Mouse (Mus musculus) heart, embryonic 13.5 days (tissue): ENCODE results near the gene Tnfsf11. TPM values are rescaled to one million over a fixed set of nuclear protein-coding genes. Genes with fewer than 3 reads are reported as not detected.

Experiments
- ATAC-seq: fragments of 200-750 bp; cut with Nextera tagmentation; 2 replicates; pipeline ENCODE4 v1.8.0; 2017; ENCODE audit warnings: moderate TSS enrichment; ENCODE audit not compliant: insufficient number of reproducible peaks, low FRiP score, low TSS enrichment; ENCODE audit errors: extremely low read depth
- H3K27ac ChIP-seq: fragments of 300-500 bp; sonication (generic); replicated peaks from 2 replicates; pipeline ENCODE4 v1.5.1; 2015; ENCODE audit warnings: moderate library complexity, mild to moderate bottlenecking, inconsistent platforms
- H3K27me3 ChIP-seq: fragments of 300-500 bp; sonication (generic); replicated peaks from 2 replicates; pipeline ENCODE4 v1.6.1; 2015; ENCODE audit warnings: mild to moderate bottlenecking, inconsistent platforms
- H3K36me3 ChIP-seq: fragments of 300-500 bp; sonication (generic); 2 replicates; pipeline ENCODE4 v1.6.1; 2015; ENCODE audit warnings: mild to moderate bottlenecking, inconsistent platforms
- H3K4me1 ChIP-seq: fragments of 300-500 bp; sonication (generic); 2 replicates; pipeline ENCODE4 v1.6.1; 2015; ENCODE audit warnings: inconsistent platforms
- H3K4me2 ChIP-seq: fragments of 300-500 bp; sonication (generic); 2 replicates; pipeline ENCODE4 v1.6.1; 2015; ENCODE audit warnings: inconsistent platforms, mild to moderate bottlenecking, moderate library complexity
- H3K4me3 ChIP-seq: fragments of 300-500 bp; sonication (generic); 2 replicates; pipeline ENCODE4 v1.5.1; 2015; ENCODE audit warnings: moderate library complexity, mild to moderate bottlenecking, inconsistent platforms
- H3K9ac ChIP-seq: fragments of 300-500 bp; sonication (generic); 2 replicates; pipeline ENCODE4 v1.6.1; 2015; ENCODE audit warnings: inconsistent platforms, mild to moderate bottlenecking, moderate library complexity
- H3K9me3 ChIP-seq: fragments of 300-500 bp; sonication (generic); 2 replicates; pipeline ENCODE4 v1.6.1; 2016; ENCODE audit warnings: inconsistent platforms
- WGBS: fragments of 180-500 bp; shearing (Covaris S2); methylation state at CpG from one replicate; pipeline ENCODE4 v1.1.7; 2015; ENCODE audit warnings: mixed read lengths; 5-methylcytosine and 5-hydroxymethylcytosine counted together
- polyA plus RNA-seq: library from polyadenylated mRNA; unstranded; fragments of >200 nt; fragmentation: Nextera tagmentation; extraction: Ambion mirVana; gene quantifications from 2 replicates; pipeline ENCODE4 v1.2.1, GENCODE M21; 2015

The Tnfsf11 gene
- polyA plus RNA-seq, 1 experiment from 2014 or later, result 0.07 TPM

DNA sequence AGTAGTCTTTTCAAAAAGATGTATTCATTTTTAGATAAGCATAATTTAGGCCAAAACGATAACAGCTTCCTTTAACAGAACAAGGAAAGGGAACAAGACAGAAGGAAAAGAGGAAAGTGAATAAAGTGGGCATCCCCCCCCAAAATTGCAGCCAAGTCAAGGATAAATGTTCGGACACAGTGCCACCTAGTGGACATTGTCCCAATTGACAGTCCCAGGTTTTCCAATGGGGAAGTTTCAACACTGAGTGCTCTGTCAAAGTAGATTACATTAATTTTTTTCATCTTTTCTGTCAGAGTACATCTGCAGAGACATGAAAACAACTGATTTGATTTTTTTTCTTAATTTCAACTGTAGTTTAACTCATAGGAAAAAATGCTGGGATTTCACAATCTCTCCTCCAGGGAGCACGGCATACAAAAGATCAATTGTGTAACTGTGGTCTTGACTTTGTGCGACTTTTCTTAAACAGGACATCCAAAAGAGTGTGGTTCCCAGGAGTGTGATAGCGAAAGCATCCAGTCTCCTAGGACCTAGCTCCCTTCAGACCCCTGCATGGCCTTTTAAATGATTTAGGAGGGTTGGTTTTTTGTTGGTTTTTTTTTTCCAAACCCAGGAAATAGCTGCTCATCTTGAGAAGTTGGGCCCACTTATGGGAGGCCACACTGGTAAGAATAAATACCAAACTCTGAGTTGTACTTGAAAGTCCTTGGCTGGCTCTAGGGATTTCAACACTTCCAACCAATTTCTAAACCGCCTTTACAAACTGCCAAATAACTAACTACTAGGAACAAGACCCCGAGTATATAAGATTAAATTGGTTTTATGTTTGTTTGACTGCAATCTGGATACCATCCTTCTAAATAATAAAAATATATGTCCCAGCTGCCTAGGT lies 19.7 kb downstream of the Tnfsf11 start:
- Histone ChIP-seq H3K4me3 (no peak overlapping the region), H3K9me3 (peaks cover 3% of the 10 kb centered on the region; the same call in 1 of the 2 replicates), H3K4me2 (no peak overlapping the region), H3K27ac (no peak overlapping the region), H3K27me3 (no peaks in the 10 kb centered on the region; the same call in none of the 2 replicates), H3K4me1 (peaks cover 3% of the 10 kb centered on the region; the same call in 1 of the 2 replicates), H3K9ac (no peak overlapping the region), H3K36me3 (no peaks in the 10 kb centered on the region)
- no peak for ATAC-seq
- 42% methylated on average over 7 of the region's 7 CpGs for WGBS

DNA sequence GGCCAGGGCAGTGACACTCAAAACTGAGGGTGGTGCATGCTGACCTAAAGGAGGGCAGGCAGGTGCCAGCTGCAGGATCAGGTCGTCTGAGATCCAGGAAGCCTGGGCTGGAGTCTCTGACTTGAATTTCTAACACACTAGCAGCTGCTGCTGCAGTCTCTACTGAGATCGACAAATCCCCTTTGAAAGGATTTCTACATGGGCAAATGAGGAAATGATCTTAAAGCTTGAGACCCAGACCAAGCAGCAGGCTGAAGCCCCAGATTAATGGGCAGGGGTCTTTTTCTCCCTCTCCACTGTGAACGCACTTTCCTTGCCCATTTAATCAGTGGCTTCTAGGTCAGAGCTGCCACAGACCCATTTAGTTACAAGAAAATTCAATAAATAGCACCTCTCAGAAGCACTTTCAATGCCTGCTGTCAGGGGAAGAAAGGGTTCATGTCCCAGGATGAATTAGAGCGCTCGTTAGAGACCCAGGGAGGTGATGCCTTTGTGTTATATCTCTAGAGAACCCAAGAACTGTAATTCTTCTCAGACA lies 21.8 kb downstream of the Tnfsf11 start:
- no peaks in the 10 kb centered on the region for H3K36me3 ChIP-seq
- WGBS, result 67% methylated on average over 5 of the region's 5 CpGs
- H3K9me3 ChIP-seq, result no peaks in the 10 kb centered on the region
- no peak for ATAC-seq
- H3K27ac ChIP-seq, result no peak overlapping the region
- no peaks in the 10 kb centered on the region; the same call in none of the 2 replicates for H3K27me3 ChIP-seq
- H3K4me2 ChIP-seq, result no peak overlapping the region
- H3K4me3 ChIP-seq, result no peak overlapping the region
- peaks cover 5% of the 10 kb centered on the region; the same call in 1 of the 2 replicates for H3K4me1 ChIP-seq
- no peak overlapping the region for H3K9ac ChIP-seq

DNA sequence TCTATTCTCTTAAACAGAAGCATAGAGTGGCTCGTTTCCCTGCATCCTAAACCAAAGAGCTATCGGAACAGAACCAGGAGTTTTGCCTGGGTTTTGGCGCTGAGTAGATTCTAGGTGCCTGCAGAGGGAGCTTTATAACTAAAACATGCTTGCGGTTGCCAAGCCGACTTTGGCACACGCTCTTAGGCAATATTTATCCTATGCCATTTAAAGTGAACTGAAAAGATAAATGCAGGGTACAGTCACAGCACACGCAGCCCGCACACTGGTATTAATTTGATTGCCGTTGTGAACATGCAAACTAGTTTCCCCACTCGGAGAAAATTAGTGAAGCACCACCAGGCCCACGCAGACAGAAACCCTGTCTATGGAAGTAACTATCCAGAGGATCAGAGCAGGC lies 25.4 kb downstream of the Tnfsf11 start:
- no peak for ATAC-seq
- H3K9ac ChIP-seq, result no peak overlapping the region
- no peaks in the 10 kb centered on the region for H3K9me3 ChIP-seq
- no peak overlapping the region for H3K4me2 ChIP-seq
- no peaks in the 10 kb centered on the region for H3K36me3 ChIP-seq
- no peaks in the 10 kb centered on the region for H3K27me3 ChIP-seq
- WGBS, result 73% methylated on average over 11 of the region's 11 CpGs
- no peak overlapping the region for H3K27ac ChIP-seq
- H3K4me1 ChIP-seq, result peaks cover 5% of the 10 kb centered on the region; the same call in 1 of the 2 replicates
- H3K4me3 ChIP-seq, result no peak overlapping the region

DNA sequence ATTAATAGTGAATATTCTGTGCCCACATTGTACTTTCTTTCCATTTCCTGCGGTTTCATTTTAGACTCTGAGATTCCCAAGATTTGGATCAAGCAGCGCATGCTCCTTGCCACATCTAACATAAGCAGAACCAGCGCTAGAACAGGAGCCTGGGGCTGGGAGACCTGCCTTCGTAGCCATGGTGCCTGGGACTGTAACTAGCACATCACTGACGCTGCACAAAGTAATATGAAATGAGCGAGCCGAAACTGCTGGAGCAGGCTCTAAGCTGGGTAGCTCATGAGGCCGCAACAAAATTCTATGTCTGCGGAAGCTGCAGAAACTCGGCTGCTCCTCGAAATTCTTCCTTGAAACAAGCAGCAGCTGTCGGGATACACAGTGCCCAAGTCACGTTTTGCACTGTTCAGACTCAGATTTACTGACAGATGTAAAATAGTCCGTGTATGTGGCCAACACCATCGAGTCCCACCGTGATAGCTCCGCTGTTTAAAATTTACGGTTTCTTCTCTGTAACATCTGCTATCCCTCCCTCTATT lies 31.4 kb downstream of the Tnfsf11 start:
- no peaks in the 10 kb centered on the region for H3K36me3 ChIP-seq
- no peaks in the 10 kb centered on the region for H3K4me1 ChIP-seq
- no peak overlapping the region for H3K9ac ChIP-seq
- no peak overlapping the region for H3K4me3 ChIP-seq
- WGBS, result 71% methylated on average over 18 of the region's 18 CpGs
- H3K4me2 ChIP-seq, result no peak overlapping the region
- H3K27me3 ChIP-seq, result no peaks in the 10 kb centered on the region
- H3K27ac ChIP-seq, result no peak overlapping the region
- no peak for ATAC-seq
- no peaks in the 10 kb centered on the region for H3K9me3 ChIP-seq

DNA sequence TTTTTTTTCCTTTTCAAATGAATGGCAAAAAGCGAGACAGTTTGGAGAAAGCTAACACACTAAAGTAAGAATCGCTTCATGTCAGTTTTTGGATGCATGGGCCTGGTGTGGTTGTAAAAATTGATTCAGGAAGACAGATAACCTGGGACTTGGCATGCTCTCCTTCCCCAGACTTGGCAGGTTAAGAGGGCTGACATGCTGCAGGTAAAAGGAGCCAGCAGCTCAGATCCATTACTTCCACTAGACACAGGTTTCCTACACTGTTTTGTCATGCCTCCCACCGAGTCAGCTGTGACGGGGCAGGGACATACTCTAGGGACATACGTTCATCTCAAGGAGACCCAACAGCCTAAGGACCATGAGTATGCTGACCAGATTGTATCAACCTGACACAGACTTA lies 33.0 kb downstream of the Tnfsf11 start:
- Histone ChIP-seq H3K4me2 (no peak overlapping the region), H3K27ac (no peak overlapping the region), H3K36me3 (no peaks in the 10 kb centered on the region), H3K4me1 (no peaks in the 10 kb centered on the region), H3K9ac (no peak overlapping the region), H3K4me3 (no peak overlapping the region), H3K9me3 (0 out of 2 replicates have a peak, but pooled peaks cover 3% of the 10 kb centered on the region), H3K27me3 (no peaks in the 10 kb centered on the region)
- 84% methylated on average over 5 of the region's 5 CpGs for WGBS
- no peak for ATAC-seq

DNA sequence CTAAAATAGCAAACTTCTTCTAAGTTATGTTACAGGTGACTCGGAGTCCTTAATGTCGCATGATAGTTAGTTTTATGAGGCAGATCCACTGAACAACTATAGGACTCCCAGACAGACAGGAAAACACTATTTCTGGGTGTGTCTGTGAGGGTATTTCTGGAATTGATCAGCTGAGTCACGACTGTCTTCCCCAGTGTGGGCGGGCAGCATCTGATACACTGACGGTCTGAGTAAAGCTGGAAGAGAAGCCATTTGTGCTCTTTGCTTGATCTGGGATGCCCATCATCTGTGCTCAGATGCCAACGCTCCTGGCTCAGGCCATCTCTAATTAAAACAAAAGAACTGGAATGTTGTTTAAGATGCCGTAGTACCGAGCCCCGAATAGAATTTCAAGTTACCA lies 33.7 kb downstream of the Tnfsf11 start:
- ATAC-seq, result no peak
- 76% methylated on average over 9 of the region's 9 CpGs for WGBS
- H3K27ac ChIP-seq, result no peak overlapping the region

DNA sequence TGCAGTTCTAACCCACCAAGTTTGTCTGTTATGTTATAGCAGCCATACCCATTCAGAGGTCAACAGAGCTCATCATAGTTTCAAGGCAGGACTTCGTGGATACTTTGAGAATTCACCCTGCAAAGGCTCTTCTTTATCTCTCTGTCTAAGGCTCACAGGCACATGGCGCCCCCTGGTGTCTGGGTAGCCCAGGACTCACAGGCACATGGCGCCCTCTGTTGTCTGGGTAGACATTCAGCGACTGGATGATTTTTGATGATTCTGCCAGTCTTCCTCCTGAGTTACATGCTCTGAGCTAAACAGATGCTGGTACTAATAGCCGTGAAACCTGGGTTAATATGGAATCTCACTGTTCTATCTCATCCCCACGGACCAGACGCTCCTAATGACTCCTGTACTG lies 34.3 kb downstream of the Tnfsf11 start:
- Histone ChIP-seq H3K4me1 (no peaks in the 10 kb centered on the region), H3K4me3 (no peak overlapping the region), H3K9me3 (0 out of 2 replicates have a peak, but pooled peaks cover 3% of the 10 kb centered on the region), H3K27me3 (no peaks in the 10 kb centered on the region), H3K36me3 (no peaks in the 10 kb centered on the region), H3K27ac (no peak overlapping the region), H3K9ac (no peak overlapping the region), H3K4me2 (no peak overlapping the region)
- WGBS, result 73% methylated on average over 7 of the region's 7 CpGs
- no peak for ATAC-seq

More for the DNA sequence above, 33.7 kb downstream of the Tnfsf11 start:
- no peaks in the 10 kb centered on the region for H3K36me3 ChIP-seq
- H3K4me1 ChIP-seq, result no peaks in the 10 kb centered on the region
- H3K4me3 ChIP-seq, result no peak overlapping the region
- H3K9ac ChIP-seq, result no peak overlapping the region
- H3K9me3 ChIP-seq, result 0 out of 2 replicates have a peak, but pooled peaks cover 3% of the 10 kb centered on the region
- no peaks in the 10 kb centered on the region for H3K27me3 ChIP-seq
- H3K4me2 ChIP-seq, result no peak overlapping the region

DNA sequence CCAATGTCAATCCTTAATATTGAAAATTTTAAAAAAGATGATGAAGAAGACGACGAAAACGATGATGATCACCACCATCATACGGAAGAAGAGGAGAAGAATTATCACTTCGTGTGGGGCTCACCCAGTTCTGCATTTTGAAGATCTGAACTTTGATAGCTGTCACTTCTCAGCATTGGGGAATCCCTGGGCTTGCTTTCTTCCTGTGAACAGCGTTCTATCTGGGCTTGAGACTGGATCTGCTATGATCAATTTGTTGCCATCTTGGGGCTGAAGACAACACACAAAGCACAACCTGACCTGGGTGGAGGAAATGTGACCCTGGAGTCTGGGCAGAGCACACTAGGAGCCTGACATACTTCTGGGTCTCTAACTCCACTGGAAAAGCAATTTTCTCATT lies 43.0 kb downstream of the Tnfsf11 start:
- Histone ChIP-seq H3K4me3 (no peak overlapping the region), H3K36me3 (no peaks in the 10 kb centered on the region), H3K9ac (no peak overlapping the region), H3K4me2 (no peak overlapping the region), H3K27me3 (0 out of 2 replicates have a peak, but pooled peaks cover 5% of the 10 kb centered on the region), H3K27ac (no peak overlapping the region), H3K4me1 (peaks cover 9% of the 10 kb centered on the region), H3K9me3 (no peaks in the 10 kb centered on the region)
- 82% methylated on average over 6 of the region's 6 CpGs for WGBS
- no peak for ATAC-seq

DNA sequence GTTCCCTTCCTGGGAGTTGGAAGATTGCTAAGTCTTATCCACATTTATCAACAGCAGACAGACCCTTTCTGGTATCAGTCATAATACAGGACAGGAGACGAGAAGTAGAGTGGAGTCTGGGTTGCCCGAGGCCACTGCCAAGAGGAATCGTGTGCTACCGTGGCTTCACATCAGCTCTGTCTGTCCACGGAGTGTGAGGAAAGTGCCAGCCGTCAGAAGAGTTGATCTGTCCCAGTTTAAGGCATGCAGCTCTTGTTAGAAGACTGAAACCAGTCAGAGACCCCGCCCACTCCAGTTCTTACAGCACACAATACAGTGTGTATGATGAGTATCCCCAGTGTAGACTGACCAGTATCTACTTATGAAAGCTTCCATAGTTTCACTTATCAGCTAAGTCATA lies 45.2 kb downstream of the Tnfsf11 start:
- no peak overlapping the region for H3K9ac ChIP-seq
- 56% methylated on average over 7 of the region's 7 CpGs for WGBS
- H3K4me3 ChIP-seq, result no peak overlapping the region
- H3K4me2 ChIP-seq, result no peak overlapping the region
- 0 out of 2 replicates have a peak, but pooled peaks cover 6% of the 10 kb centered on the region for H3K27me3 ChIP-seq
- H3K4me1 ChIP-seq, result peaks cover 9% of the 10 kb centered on the region
- H3K27ac ChIP-seq, result no peak overlapping the region
- no peaks in the 10 kb centered on the region for H3K36me3 ChIP-seq
- H3K9me3 ChIP-seq, result no peaks in the 10 kb centered on the region
- ATAC-seq, result no peak

DNA sequence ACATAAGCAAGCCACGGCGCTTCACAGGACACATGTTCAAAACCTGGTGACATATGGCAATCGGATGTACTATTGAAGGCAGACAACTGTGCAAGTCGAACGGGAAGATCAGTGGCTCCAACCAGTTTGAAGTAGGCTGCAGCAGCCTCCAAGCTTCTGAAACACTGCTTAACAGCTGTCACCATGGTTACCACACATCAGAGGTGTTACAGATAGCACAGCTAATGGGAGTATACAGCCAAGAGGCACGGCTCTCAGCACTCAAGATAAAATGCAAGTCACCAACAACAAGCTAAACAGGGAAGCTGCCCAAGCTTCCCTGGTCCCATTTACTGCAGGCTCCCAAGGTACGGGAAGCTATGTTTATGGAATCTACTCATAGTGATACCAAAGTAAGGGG lies 46.6 kb downstream of the Tnfsf11 start:
- peaks cover 9% of the 10 kb centered on the region for H3K4me1 ChIP-seq
- H3K4me3 ChIP-seq, result no peak overlapping the region
- no peaks in the 10 kb centered on the region for H3K9me3 ChIP-seq
- no peak overlapping the region for H3K4me2 ChIP-seq
- no peaks in the 10 kb centered on the region for H3K36me3 ChIP-seq
- 0 out of 2 replicates have a peak, but pooled peaks cover 6% of the 10 kb centered on the region for H3K27me3 ChIP-seq
- ATAC-seq, result no peak
- 41% methylated on average over 7 of the region's 7 CpGs for WGBS
- H3K27ac ChIP-seq, result no peak overlapping the region
- no peak overlapping the region for H3K9ac ChIP-seq

DNA sequence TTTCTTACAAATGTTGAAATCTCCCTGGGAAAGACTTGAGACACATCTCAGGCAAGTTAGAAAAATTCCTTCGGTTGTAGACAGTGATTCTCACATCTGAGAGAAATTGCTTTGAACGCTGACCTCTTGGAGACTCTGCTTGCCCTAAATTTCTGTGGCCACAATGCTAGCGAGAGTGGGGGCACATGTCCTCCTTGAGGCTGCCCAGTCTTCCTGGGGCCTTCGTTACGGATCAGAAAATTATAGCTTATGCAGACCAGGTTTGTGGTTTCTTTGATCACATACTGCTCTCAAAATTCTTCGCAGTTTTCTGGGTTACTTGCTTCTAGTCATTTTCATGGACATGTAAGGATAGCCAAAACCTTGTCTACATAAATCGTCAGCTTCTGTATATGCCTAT lies 53.8 kb downstream of the Tnfsf11 start:
- Histone ChIP-seq H3K27me3 (no peaks in the 10 kb centered on the region), H3K9ac (no peak overlapping the region), H3K27ac (no peak overlapping the region), H3K4me3 (no peak overlapping the region), H3K4me1 (no peaks in the 10 kb centered on the region), H3K36me3 (no peaks in the 10 kb centered on the region), H3K4me2 (no peak overlapping the region), H3K9me3 (no peaks in the 10 kb centered on the region)
- no peak for ATAC-seq
- whole genome bisulfite sequencing, result 78% methylated on average over 7 of the region's 7 CpGs
